Mouse (Mus musculus): Measurements from ENCODE around the gene Kctd5.

Gene Kctd5

GRCm38 (mm10) chr17:24037844-24038243, 35.4 kb downstream of the Kctd5 start, which contains the start of gene Prss27:
Gene Prss27, plus strand, starts transcription at chr17:24038144.
- no peak for ATAC-seq (ENCODE audit: insufficient number of reproducible peaks, low FRiP score, low TSS enrichment)

- no peak for ATAC-seq (ENCODE audit: insufficient number of reproducible peaks, low FRiP score, low TSS enrichment)
Observed at GRCm38 (mm10) chr17:24037360-24037759, 35.9 kb downstream of the Kctd5 start.

GRCm38 (mm10) chr17:24036954-24037353, 36.3 kb downstream of the Kctd5 start:
- ATAC-seq (ENCODE audit: insufficient number of reproducible peaks, low FRiP score, low TSS enrichment), result no peak

DNA sequence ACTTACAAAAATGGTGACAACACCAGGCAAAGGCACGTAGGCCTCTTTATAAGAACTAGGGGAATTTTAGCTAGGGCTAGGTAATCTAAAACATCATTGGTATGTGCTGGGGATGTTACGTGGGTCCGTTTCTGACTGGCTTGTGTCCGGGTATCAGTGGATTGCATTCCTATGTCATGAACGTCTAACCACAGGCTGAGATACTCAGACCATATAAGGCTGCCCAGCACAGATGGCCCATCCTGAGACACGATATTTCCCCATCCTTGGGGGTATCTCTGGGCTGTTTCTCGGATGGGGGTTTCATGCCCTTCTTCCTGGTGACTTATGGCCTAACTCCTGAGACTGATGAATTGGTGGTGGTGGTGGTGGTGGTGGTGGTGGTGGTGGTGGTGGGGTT, 38.2 kb downstream of the Kctd5 start:
- no peak for ATAC-seq (ENCODE audit: insufficient number of reproducible peaks, low FRiP score, low TSS enrichment)

DNA sequence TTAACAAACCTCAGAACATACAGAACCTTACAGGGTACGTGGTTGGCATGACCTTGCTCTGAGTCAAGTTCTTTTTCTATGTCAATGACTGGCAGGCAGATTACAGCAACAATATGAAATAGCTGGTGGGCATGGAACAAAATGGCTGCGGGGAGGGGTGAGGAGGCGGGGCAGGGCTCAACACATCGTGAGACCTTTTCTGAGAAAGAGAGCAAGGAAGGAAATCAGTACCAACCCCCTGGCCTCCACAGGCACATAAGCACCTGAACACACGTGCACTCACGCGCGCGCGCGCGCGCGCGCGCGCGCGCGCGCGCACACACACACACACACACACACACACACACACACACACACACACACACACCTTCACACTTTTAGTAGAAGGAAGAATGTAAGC, 42.7 kb downstream of the Kctd5 start:
- ATAC-seq (ENCODE audit: insufficient number of reproducible peaks, low FRiP score, low TSS enrichment), result no peak

GRCm38 (mm10) chr17:24029477-24029876, 43.8 kb downstream of the Kctd5 start:
- ATAC-seq (ENCODE audit: insufficient number of reproducible peaks, low FRiP score, low TSS enrichment), result no peak

DNA sequence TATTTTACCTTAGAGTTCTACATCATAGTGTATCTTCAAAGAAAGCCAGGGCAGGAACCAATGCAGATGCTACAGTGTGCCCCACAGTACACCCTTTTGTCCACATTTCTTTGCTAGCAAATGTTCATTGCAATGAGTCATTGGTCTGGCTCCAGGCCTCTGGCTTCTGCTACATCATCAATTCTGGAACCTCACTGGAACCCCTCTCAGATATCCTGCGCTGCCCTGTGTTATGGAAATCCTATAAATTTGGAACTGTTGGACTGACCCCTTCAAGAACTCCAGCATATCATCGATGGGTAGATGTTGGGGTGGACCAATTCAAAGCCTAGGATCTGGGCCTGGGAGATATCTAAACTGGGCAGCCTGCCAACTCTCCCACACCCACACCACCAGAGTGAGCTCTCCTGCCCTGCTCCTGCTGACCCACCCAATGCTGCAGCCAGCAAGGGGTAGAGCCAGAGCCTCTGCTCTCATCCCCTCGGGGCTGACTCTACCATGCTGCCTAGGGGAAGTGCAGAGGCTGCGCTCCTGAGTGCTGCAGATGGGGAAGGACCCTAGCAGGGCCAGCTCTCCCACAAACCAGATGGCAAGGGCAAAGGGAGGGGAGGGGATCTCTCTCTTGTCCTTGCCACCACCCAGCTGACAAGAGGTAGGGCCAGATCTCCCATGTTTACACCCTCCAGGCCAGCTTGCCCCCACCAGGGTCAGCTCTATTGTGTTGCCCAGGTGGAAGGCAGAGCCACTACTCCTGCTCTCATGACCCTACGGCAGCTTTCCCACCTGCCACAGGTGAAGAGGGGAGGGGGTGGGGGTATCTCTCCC, 51.7 kb downstream of the Kctd5 start:
- ATAC-seq (ENCODE audit: insufficient number of reproducible peaks, low FRiP score, low TSS enrichment), result no peak

DNA sequence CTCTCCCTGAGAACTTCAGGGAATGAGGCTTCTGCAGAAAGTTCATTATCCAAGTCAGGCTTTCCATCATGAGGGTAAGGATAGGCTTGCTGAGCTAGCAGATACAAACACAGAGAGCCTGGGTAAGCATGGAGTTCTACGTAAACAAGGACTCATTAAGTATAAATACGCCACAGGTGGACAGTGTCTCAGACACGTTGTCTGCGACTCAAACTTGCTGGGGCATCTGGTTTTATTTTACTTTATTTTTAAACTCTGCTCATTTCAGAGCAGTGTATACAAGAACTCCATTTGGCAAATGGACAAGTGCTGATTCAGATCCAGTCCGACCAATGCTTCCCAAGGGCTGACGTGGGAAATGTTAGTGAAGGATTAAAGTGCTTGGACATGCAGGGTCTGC, 52.6 kb downstream of the Kctd5 start:
- no peak for ATAC-seq (ENCODE audit: insufficient number of reproducible peaks, low FRiP score, low TSS enrichment)

- no peak for ATAC-seq (ENCODE audit: insufficient number of reproducible peaks, low FRiP score, low TSS enrichment)
Observed at GRCm38 (mm10) chr17:24015727-24016126, 57.6 kb downstream of the Kctd5 start.

DNA sequence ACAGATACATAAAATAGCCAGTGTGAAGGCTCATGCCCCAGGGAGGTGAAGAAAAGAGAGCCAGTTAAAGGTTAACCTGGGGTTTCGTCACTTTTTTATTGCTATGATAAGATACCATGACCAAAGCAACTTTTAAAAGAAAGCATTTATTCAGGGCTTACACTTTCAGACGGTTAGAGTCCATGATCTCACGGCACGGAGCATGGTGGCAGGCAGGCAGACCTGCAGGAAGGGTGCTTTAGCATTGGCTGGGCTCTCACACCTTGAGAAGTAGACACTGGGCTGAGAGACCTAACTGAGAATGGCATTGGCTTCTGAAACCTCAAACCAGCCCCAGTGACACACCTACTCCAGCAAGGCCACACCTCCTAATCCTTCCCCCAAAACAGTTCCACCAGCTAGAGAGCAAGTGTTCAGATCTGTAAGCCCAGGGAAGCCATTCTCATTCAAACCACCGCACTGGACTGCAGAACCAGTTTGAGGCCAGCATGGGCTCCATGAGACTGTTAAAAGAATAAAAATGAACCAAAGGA, 58.8 kb downstream of the Kctd5 start:
- no peak for ATAC-seq (ENCODE audit: insufficient number of reproducible peaks, low FRiP score, low TSS enrichment)

DNA sequence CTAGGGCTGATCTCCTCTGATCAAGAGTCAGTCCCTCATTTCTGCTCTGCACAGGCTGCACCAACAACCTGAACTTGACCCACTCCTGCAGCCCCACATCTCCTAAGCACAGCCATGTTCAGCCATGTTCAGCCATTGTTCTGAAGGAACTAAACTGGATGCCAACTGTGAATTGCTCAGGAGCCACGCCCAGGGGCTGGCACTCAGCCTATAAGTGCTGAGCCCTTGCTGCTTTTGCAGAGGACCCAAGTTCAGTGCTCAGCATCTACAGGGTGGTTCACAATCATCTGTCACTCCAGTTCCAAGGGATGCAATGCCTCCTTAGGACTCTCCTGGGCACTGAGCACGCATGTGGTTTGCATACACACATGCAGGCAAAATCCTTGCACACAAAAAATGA, 60.4 kb downstream of the Kctd5 start:
- ATAC-seq (ENCODE audit: insufficient number of reproducible peaks, low FRiP score, low TSS enrichment), result no peak

DNA sequence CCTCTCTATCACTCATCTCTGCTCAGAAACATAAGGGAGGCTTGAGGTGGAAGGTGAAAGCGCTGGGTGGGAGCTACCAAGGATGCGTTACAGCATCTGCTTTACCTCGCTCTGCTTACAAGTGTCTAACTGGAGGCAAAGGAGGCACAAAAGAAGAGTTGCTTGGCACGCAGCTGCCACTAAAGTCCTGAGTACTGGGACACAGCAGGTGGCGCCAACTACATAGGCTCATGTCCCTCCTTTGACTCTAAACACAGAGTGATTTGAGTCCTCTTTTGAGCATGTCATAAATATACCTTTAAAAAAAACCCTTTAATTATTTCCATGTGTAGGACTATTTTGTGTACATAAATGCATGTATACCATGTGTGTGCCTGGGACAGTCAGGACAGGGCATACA, 63.7 kb downstream of the Kctd5 start:
- no peak for ATAC-seq (ENCODE audit: insufficient number of reproducible peaks, low FRiP score, low TSS enrichment)

DNA sequence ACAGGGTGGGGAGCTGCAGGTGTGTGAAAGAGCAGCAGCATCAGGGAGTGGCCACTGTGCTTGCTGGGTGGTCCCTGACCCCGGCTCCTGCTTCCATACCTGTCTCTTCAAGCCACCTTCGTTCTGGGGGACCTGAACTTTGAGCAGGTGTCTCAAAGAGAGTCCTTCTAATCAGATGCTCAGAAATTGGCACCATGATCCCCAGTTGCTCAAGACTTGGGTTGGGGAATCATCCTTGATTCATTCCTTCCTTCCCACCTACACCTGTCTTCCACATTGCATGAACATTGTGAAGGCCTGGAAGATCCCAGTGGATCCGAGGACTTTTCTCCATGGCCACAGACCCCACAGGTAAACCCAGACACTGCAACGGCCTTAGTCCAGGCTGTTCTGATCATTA, 65.2 kb downstream of the Kctd5 start:
- ATAC-seq (ENCODE audit: insufficient number of reproducible peaks, low FRiP score, low TSS enrichment), result no peak

DNA sequence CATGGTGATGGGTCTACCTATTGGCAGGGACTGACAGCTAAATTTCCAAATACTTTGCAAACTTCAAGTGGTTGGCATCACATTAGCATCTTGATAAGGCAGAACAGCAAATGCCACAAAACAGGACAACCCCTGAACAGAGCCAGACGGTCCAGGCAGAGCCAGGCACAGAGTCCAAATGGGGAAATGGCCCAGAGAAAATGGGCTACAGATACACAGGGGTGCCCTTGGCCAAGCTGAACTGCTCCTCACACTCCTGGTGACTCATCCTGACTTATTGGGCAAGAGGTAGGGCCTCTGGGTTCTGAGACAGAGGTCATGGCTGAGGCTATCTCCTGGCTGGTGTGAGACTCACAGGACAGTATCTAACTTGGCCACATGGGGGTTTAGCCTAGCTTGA, 65.9 kb downstream of the Kctd5 start:
- no peak for ATAC-seq (ENCODE audit: insufficient number of reproducible peaks, low FRiP score, low TSS enrichment)

DNA sequence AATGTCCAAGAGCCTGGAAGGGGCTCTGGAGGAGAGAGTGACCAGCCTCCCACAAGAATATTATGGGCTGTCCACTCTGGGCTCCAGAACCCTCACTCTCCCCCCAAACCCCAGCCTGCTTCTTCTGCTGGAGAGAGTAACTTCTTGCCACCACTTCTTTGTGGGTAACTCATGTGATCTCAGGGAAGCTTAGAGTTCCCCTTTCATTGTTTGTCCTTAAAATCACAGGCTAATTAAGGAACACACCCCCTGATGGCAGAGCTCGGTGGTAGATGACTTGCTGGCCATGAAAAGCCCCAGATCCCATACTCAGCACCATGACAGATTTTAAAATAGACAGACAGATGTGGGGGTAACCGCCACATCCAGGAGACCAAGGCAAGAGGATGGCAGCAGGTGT, 66.4 kb downstream of the Kctd5 start:
- no peak for ATAC-seq (ENCODE audit: insufficient number of reproducible peaks, low FRiP score, low TSS enrichment)

DNA sequence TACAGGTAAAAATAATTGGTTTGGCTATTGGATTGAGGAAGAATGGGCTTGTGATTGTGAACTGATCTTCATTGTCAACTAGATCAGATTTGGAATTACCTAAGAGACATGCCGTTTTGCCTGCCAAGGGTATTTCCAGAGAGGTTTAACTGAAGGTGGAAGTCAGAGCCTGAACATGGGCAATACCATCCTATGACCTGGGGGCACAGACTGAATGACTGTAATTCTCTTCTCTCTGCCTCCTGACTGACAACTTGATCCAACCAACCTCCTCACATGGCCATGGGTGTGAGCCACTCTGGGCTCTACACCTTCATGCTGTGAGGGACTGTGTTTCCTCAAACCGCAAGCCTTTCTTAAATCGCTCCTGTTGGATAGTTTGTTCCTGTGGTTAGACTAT, 68.2 kb downstream of the Kctd5 start:
- no peak for ATAC-seq (ENCODE audit: insufficient number of reproducible peaks, low FRiP score, low TSS enrichment)

- ATAC-seq (ENCODE audit: insufficient number of reproducible peaks, low FRiP score, low TSS enrichment), result no peak
Observed at GRCm38 (mm10) chr17:24004071-24004665, 69.1 kb downstream of the Kctd5 start.

- ATAC-seq (ENCODE audit: insufficient number of reproducible peaks, low FRiP score, low TSS enrichment), result no peak
Observed at GRCm38 (mm10) chr17:24000404-24000803, 72.9 kb downstream of the Kctd5 start.

DNA sequence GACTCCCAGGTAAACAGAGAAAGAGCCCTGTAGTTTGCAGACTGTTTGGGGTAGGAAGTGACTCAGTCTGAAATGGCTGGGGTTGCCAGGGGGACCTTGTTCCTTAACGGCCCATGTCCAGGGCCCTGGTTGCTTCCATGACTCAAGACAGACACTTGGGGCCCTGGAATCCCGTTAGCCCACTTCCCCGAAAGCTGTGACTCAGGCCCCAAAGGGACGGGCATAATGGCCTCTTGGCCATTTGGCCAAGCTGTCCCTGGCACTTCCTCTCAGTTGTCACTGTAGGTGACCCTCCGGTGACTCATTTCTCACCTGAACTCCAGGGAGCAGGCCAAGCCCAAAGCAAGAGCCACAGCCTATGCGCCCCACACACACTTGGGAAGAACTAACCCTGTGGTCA, 74.9 kb downstream of the Kctd5 start:
- ATAC-seq (ENCODE audit: insufficient number of reproducible peaks, low FRiP score, low TSS enrichment), result no peak

GRCm38 (mm10) chr17:23997901-23998300, 75.4 kb downstream of the Kctd5 start, which contains the start of gene Prss22:
Gene Prss22, minus strand, starts transcription at chr17:23998100.
- ATAC-seq (ENCODE audit: insufficient number of reproducible peaks, low FRiP score, low TSS enrichment), result no peak

Data from cerebellum, adult (tissue).